Mouse (Mus musculus) stomach, postnatal 0 days (tissue): ENCODE data around the gene Tent2. TPM values are rescaled to one million over a fixed set of nuclear protein-coding genes. Genes with fewer than 3 reads are reported as not detected.
A peak's percentile ranks its signal among the peaks of the same experiment; 100 is the strongest.

Experiments
- ATAC-seq: fragments of 200-750 bp; cut with Nextera tagmentation; 2 replicates; pipeline ENCODE4 v1.8.0; 2017; ENCODE audit not compliant: low FRiP score, low TSS enrichment
- DNase-seq: peaks from one replicate; pipeline ENCODE4 v3.0.0-alpha.2; 2016; ENCODE audit warnings: low spot score
- H3K27ac ChIP-seq: fragments of 300-500 bp; sonication (generic); replicated peaks from 2 replicates; pipeline ENCODE4 v1.5.1; 2014; ENCODE audit warnings: mild to moderate bottlenecking, control low read depth
- H3K27me3 ChIP-seq: fragments of 300-500 bp; sonication (generic); 2 replicates; pipeline ENCODE4 v1.6.1; 2014; ENCODE audit warnings: low read length; ENCODE audit not compliant: control insufficient read depth, insufficient read depth
- H3K36me3 ChIP-seq: fragments of 300-500 bp; sonication (generic); 2 replicates; pipeline ENCODE4 v1.6.1; 2014; ENCODE audit warnings: low read length, mixed read lengths; ENCODE audit not compliant: control insufficient read depth, insufficient read depth
- H3K4me1 ChIP-seq: fragments of 300-500 bp; sonication (generic); replicated peaks from 2 replicates; pipeline ENCODE4 v1.6.1; 2014; ENCODE audit warnings: antibody characterized with exemption; ENCODE audit not compliant: control insufficient read depth, insufficient read depth
- H3K4me2 ChIP-seq: fragments of 300-500 bp; sonication (generic); replicated peaks from 2 replicates; pipeline ENCODE4 v1.6.1; 2014; ENCODE audit warnings: low read depth, mild to moderate bottlenecking, control low read depth, moderate library complexity
- H3K4me3 ChIP-seq: fragments of 300-500 bp; sonication (generic); 2 replicates; pipeline ENCODE4 v1.5.1; 2014; ENCODE audit warnings: low read depth, low read length, control low read depth
- H3K9ac ChIP-seq: fragments of 300-500 bp; sonication (generic); 2 replicates; pipeline ENCODE4 v1.6.1; 2014; ENCODE audit warnings: mild to moderate bottlenecking, low read length, control low read depth, mixed read lengths
- H3K9me3 ChIP-seq: fragments of 300-500 bp; sonication (generic); 2 replicates; pipeline ENCODE4 v1.6.1; 2016; ENCODE audit warnings: low read length; ENCODE audit not compliant: control insufficient read depth
- CTCF ChIP-seq: IDR thresholded peaks from 2 replicates; pipeline ENCODE4 v1.5.1; 2016; ENCODE audit warnings: antibody characterized with exemption, low read depth, mild to moderate bottlenecking, moderate library complexity
- EP300 ChIP-seq: optimal IDR thresholded peaks from 2 replicates; pipeline ENCODE3; 2016; ENCODE audit warnings: antibody characterized with exemption
- WGBS: fragments of 180-500 bp; shearing (Covaris S2); extraction: QIAGEN DNeasy Blood & Tissue Kit; methylation state at CpG from one replicate; pipeline ENCODE4 v1.1.7; 2014; 5-methylcytosine and 5-hydroxymethylcytosine counted together
- polyA plus RNA-seq: library from polyadenylated mRNA; unstranded; fragments of >200 nt; fragmentation: Nextera tagmentation; extraction: Ambion mirVana; gene quantifications from 2 replicates; pipeline ENCODE4 v1.2.1, GENCODE M21; 2015

The Tent2 gene
- polyA plus RNA-seq, 1 experiment from 2014 or later, result 25.4 TPM

DNA sequence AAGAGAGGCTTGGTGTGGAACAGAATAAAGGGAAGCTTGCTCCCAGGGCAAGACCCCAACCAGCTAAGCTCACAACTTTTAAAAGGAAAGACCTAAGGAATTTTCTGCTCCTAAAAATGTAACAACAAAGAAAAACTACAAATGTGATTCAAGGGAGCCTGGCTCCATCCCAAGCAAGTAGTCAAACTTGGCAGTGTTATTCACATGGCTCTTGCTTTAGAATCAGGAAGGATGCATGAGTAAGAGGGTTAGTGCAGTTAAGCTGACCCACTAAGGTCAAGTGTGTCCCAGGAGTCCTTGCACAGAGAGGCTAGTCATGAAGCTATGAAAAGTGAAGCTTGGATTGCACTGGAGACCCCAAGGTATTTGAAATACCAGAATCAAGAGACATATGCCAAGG lies 29.7 kb downstream of the Tent2 start:
- Histone ChIP-seq H3K4me3 (no peak overlapping the region), H3K4me2 (no peak overlapping the region), H3K27me3 (no peaks in the 10 kb centered on the region), H3K27ac (no peak overlapping the region), H3K36me3 (peaks cover 8% of the 10 kb centered on the region; the same call in 1 of the 2 replicates), H3K4me1 (no peaks in the 10 kb centered on the region), H3K9ac (no peak overlapping the region), H3K9me3 (no peaks in the 10 kb centered on the region)
- ATAC-seq (no peak), DNase-seq (no peak)
- TF ChIP-seq EP300 (no peak), CTCF (no peak)

DNA sequence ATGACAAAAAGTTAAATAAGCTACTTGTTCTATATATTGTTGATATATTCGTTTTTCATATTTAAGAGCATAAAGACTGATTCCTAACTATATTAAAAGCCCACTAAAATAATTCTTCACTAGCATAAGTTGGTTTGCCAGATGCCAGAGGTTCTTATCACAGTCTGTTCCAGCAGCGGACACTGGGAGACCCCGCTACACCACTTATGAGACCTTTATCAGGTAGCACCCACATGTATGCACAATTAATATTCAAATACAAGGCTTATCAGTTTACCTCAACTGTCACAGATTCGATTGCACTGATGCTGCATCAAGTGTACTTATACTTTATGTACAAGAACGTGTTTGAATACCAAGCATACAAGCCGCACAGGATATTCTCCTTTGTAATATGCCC lies 33.9 kb downstream of the Tent2 start:
- Histone ChIP-seq H3K9me3 (no peaks in the 10 kb centered on the region), H3K9ac (no peak overlapping the region), H3K27me3 (no peaks in the 10 kb centered on the region), H3K36me3 (peaks cover 3% of the 10 kb centered on the region; the same call in 1 of the 2 replicates), H3K4me2 (no peak overlapping the region), H3K4me3 (no peak overlapping the region), H3K27ac (no peak overlapping the region), H3K4me1 (no peaks in the 10 kb centered on the region)
- DNase-seq (no peak), ATAC-seq (no peak)
- no peak for TF ChIP-seq CTCF
- TF ChIP-seq EP300, result no peak
- WGBS, result 92% methylated on average over 6 of the region's 6 CpGs

DNA sequence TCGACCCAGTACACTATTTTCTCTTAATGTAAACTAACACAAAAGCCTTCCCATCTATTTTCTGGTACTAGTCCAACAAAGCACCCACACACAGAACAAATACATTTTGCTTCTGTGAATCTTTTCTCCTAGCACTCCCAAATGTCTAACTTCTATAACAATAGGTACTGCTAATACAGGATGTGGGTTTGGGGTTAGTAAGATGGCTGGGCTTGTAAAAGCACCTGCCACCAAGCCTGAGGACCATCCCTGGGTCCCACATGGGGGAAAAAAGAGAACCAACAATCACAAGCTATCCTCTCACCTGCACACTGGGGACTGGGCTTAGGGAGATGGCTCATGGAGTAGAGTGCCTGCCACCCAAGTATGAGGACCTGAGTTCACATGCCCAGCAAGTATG lies 38.9 kb downstream of the Tent2 start:
- Histone ChIP-seq H3K4me2 (no peak overlapping the region), H3K9ac (no peak overlapping the region), H3K4me1 (no peaks in the 10 kb centered on the region), H3K27ac (no peak overlapping the region), H3K9me3 (no peaks in the 10 kb centered on the region), H3K36me3 (0 out of 2 replicates have a peak, but pooled peaks cover 4% of the 10 kb centered on the region), H3K27me3 (no peaks in the 10 kb centered on the region), H3K4me3 (no peak overlapping the region)
- TF ChIP-seq CTCF, result no peak
- ATAC-seq (no peak), DNase-seq (no peak)
- 44% methylated on average over 1 of the region's 1 CpGs for WGBS

DNA sequence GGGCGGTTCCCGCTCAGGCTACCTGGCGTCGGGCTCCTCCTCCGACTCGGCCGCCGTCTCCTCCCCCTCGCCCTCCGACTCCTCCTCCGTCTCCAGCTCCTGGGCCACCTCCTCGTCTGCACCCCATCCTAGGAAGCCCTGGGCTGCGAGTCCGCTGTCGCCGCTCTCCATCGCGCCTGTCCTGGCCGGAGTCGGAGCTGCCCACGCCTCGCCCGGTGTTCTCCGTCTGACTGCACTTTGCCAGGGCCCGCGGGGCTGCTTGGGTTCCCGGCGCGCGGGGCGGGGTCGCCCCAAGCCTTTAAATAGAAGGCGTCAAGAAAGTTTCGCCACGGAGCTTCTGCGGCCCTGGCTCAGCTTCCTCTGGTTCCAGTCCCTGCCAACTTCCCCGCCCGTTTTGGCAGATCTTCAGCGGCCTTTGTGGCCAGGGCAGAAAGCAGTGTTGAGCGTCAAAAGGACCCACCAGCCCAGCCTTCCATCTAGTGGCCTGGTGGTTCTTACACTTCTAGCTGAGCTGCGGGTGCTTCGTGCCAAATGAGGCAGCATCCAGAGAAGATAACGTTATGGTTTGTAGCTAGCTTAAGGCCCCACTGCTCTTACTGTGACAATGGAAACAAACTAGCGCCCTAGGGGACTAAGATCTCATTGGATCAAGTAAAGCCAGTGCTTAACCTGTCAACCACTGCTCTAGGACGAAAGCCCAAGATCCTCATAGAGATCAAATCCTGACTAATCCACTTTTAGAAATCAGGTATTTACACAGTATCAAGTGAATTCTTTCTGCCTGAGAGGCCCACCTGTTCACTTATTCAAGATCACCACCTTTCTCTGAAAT lies 47.6 kb downstream of the Tent2 start, which contains the start of gene Cmya5:
Gene Cmya5 (minus strand): TSS at position 389 of the 832 bp plus-strand sequence.
- Histone ChIP-seq H3K4me1 (0 out of 2 replicates have a peak, but pooled peaks cover 5% of the 10 kb centered on the region), H3K4me2 (peak within 1 kb of the TSS; percentile 91), H3K9me3 (no peaks in the 10 kb centered on the region), H3K27ac (peak within 1 kb of the TSS; percentile 83), H3K36me3 (0 out of 2 replicates have a peak, but pooled peaks cover 2% of the 10 kb centered on the region), H3K27me3 (no peaks in the 10 kb centered on the region), H3K9ac (peak within 1 kb of the TSS; percentile 64), H3K4me3 (peak within 1 kb of the TSS; percentile 54)
- under 1% methylated on average over 44 of the region's 45 CpGs for WGBS
- TF ChIP-seq EP300 (no peak), CTCF (peak; percentile 64)
- DNase-seq, result peak; percentile 87
- peak; percentile 95 for ATAC-seq

DNA sequence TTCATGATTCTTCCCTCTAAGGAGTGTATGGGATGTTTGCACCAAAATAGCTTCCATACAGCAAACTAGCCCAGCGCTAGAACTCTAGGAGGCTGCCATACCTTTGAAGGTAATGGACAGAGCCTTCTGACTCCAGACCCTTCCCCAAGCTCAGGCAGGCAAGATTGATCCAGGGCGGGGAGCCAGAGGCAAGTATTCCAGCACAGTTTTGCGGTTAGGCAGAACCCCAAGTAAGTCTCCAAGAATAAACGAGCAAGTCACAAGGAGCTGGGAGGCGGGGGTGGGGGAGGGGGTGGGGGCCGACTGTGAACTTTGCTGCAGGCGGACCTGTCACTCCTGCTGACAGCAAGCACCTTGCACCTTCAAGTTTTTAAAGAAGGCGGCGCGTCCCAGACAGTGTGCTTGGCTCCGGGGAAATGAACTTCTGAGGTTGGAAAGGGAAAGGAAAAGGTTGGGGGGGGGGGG lies 48.3 kb downstream of the Tent2 start:
- H3K36me3 ChIP-seq, result no peaks in the 10 kb centered on the region
- 0 out of 2 replicates have a peak, but pooled peaks cover 5% of the 10 kb centered on the region for H3K4me1 ChIP-seq
- 9% methylated on average over 10 of the region's 11 CpGs for WGBS
- no peaks in the 10 kb centered on the region for H3K27me3 ChIP-seq
- H3K4me2 ChIP-seq, result peak overlapping the region; percentile 91
- no peak for DNase-seq
- peak overlapping the region; percentile 83 for H3K27ac ChIP-seq
- ATAC-seq, result peak; percentile 50
- TF ChIP-seq EP300 (no peak), CTCF (no peak)
- H3K9me3 ChIP-seq, result no peaks in the 10 kb centered on the region
- peak overlapping the region; percentile 64 for H3K9ac ChIP-seq
- H3K4me3 ChIP-seq, result peak overlapping the region; percentile 54

DNA sequence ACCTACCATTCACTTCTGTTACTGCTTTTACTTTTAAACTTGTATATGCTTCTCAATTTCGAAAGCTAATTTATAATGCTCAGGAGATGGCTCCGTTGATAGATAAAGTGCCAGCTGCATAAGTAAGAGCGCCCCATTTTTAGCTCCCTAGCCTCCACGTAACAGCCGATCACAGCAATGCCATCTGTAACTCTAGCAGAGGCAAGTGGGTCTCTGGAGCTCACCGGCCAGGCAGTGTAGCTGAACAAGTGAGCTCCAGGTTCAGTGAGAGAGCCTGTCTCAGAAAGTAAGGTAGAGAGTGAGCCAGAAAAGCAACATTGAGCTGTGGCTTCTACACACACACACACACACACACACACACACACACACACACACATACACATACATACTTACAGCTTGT lies 51.0 kb downstream of the Tent2 start:
- H3K27me3 ChIP-seq, result no peaks in the 10 kb centered on the region

More for the DNA sequence above, 51.0 kb downstream of the Tent2 start:
- WGBS, result 93% methylated on average over 6 of the region's 6 CpGs
- no peak for TF ChIP-seq EP300
- no peak for TF ChIP-seq CTCF
- Histone ChIP-seq H3K36me3 (no peaks in the 10 kb centered on the region), H3K4me1 (0 out of 2 replicates have a peak, but pooled peaks cover 5% of the 10 kb centered on the region), H3K27ac (no peak overlapping the region), H3K9ac (no peak overlapping the region), H3K4me3 (no peak overlapping the region), H3K4me2 (no peak overlapping the region), H3K9me3 (no peaks in the 10 kb centered on the region)
- no peak for DNase-seq
- ATAC-seq, result no peak
